Mouse (Mus musculus) embryonic fibroblast, embryonic 13.5 days (primary cell): ENCODE results near the gene Pcnx2.

Experiments used
- CTCF ChIP-seq: IDR thresholded peaks from 2 replicates; pipeline ENCODE4 v1.5.1; 2011; ENCODE audit warnings: mild to moderate bottlenecking, control low read depth, low read length, moderate library complexity, borderline replicate concordance; ENCODE audit not compliant: insufficient read depth
- POLR2A ChIP-seq: IDR thresholded peaks from 2 replicates; pipeline ENCODE4 v1.6.1; 2011; ENCODE audit warnings: low read depth, mild to moderate bottlenecking, control low read depth, low read length, moderate library complexity

DNA sequence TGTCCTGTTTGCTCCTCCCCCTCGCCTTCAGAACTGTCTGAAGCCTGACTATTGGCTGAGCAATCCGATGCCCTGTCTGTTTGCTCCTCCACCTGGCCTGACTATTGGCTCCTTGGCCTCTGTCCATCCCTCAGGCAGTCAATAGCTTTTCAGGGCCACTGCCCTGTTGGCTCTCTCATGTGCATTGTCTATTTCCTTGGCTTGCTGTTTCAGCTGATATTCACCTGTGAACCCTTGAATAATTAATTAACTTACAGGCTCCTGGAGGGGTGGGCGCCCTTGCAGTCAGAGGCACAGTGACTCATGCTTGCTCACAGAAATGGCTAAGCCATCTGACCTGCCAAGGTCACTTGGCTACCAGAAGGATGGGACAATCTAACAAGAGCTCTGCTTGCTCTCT, 116.0 kb downstream of the Pcnx2 start:
- TF ChIP-seq CTCF (no peak), POLR2A (no peak)
